Mouse (Mus musculus) neural tube, embryonic 13.5 days (tissue): ENCODE data around the gene Lsamp. TPM values are rescaled to one million over a fixed set of nuclear protein-coding genes. Genes with fewer than 3 reads are reported as not detected.

Source experiments
- ATAC-seq: fragments of 200-750 bp; cut with Nextera tagmentation; 2 replicates; pipeline ENCODE4 v1.8.0; 2017; ENCODE audit warnings: low read depth, mild to moderate bottlenecking, moderate TSS enrichment, moderate library complexity
- H3K27ac ChIP-seq: fragments of 300-500 bp; sonication (generic); replicated peaks from 2 replicates; pipeline ENCODE4 v1.5.1; 2015; ENCODE audit warnings: moderate library complexity, mild to moderate bottlenecking, inconsistent platforms
- H3K27me3 ChIP-seq: fragments of 300-500 bp; sonication (generic); 2 replicates; pipeline ENCODE4 v1.6.1; 2015; ENCODE audit warnings: mild to moderate bottlenecking, inconsistent platforms
- H3K36me3 ChIP-seq: fragments of 300-500 bp; sonication (generic); 2 replicates; pipeline ENCODE4 v1.6.1; 2015; ENCODE audit warnings: mild to moderate bottlenecking, inconsistent platforms
- H3K4me1 ChIP-seq: fragments of 300-500 bp; sonication (generic); replicated peaks from 2 replicates; pipeline ENCODE4 v1.6.1; 2015; ENCODE audit warnings: inconsistent platforms
- H3K4me2 ChIP-seq: fragments of 300-500 bp; sonication (generic); 2 replicates; pipeline ENCODE4 v1.6.1; 2015; ENCODE audit warnings: inconsistent platforms, mild to moderate bottlenecking, moderate library complexity
- H3K4me3 ChIP-seq: fragments of 300-500 bp; sonication (generic); 2 replicates; pipeline ENCODE4 v1.5.1; 2015; ENCODE audit warnings: mild to moderate bottlenecking, inconsistent platforms
- H3K9ac ChIP-seq: fragments of 300-500 bp; sonication (generic); 2 replicates; pipeline ENCODE4 v1.6.1; 2015; ENCODE audit warnings: moderate library complexity, mild to moderate bottlenecking, inconsistent platforms
- H3K9me3 ChIP-seq: fragments of 300-500 bp; sonication (generic); 2 replicates; pipeline ENCODE4 v1.6.1; 2016; ENCODE audit warnings: inconsistent platforms
- WGBS: fragments of 180-500 bp; shearing (Covaris S2); methylation state at CpG from one replicate; pipeline ENCODE4 v1.1.7; 2015; 5-methylcytosine and 5-hydroxymethylcytosine counted together
- polyA plus RNA-seq: library from polyadenylated mRNA; unstranded; fragments of >200 nt; fragmentation: Nextera tagmentation; extraction: Ambion mirVana; gene quantifications from 2 replicates; pipeline ENCODE4 v1.2.1, GENCODE M21; 2015

Gene Lsamp
- polyA plus RNA-seq, 1 experiment from 2014 or later: 56.5 TPM

GRCm38 (mm10) chr16:42032030-42032429, 2047.9 kb downstream of the Lsamp start:
- Histone ChIP-seq H3K4me1 (no peaks in the 10 kb centered on the region), H3K9me3 (no peaks in the 10 kb centered on the region), H3K4me3 (no peak overlapping the region), H3K27ac (no peak overlapping the region), H3K9ac (no peak overlapping the region), H3K27me3 (no peaks in the 10 kb centered on the region), H3K4me2 (no peak overlapping the region), H3K36me3 (no peaks in the 10 kb centered on the region)
- WGBS: 74% methylated on average over 2 of the region's 2 CpGs
- ATAC-seq: no peak

- Histone ChIP-seq H3K9me3 (no peaks in the 10 kb centered on the region), H3K4me3 (no peak overlapping the region), H3K27ac (no peak overlapping the region), H3K4me1 (no peaks in the 10 kb centered on the region), H3K36me3 (no peaks in the 10 kb centered on the region), H3K4me2 (no peak overlapping the region), H3K27me3 (no peaks in the 10 kb centered on the region), H3K9ac (no peak overlapping the region)
- 91% methylated on average over 2 of the region's 2 CpGs for whole genome bisulfite sequencing
- ATAC-seq: no peak
These were observed 2049.3 kb downstream of the Lsamp start for GRCm38 (mm10) chr16:42033449-42033848.

GRCm38 (mm10) chr16:42048138-42048537, 2064.0 kb downstream of the Lsamp start:
- H3K9me3 ChIP-seq: no peaks in the 10 kb centered on the region
- H3K9ac ChIP-seq: no peak overlapping the region
- H3K4me3 ChIP-seq: no peak overlapping the region
- ATAC-seq: no peak
- H3K4me2 ChIP-seq: no peak overlapping the region
- H3K27me3 ChIP-seq: no peaks in the 10 kb centered on the region
- H3K27ac ChIP-seq: no peak overlapping the region
- no peaks in the 10 kb centered on the region for H3K36me3 ChIP-seq
- no peaks in the 10 kb centered on the region for H3K4me1 ChIP-seq

- H3K4me2 ChIP-seq: no peak overlapping the region
- no peaks in the 10 kb centered on the region for H3K4me1 ChIP-seq
- 84% methylated on average over 3 of the region's 3 CpGs for WGBS
- H3K9ac ChIP-seq: no peak overlapping the region
- no peak overlapping the region for H3K4me3 ChIP-seq
- no peak for ATAC-seq
- H3K27ac ChIP-seq: no peak overlapping the region
- no peaks in the 10 kb centered on the region for H3K9me3 ChIP-seq
- H3K27me3 ChIP-seq: no peaks in the 10 kb centered on the region
- H3K36me3 ChIP-seq: no peaks in the 10 kb centered on the region
These were observed 2075.8 kb downstream of the Lsamp start for GRCm38 (mm10) chr16:42059927-42060326.

- Histone ChIP-seq H3K9ac (no peak overlapping the region), H3K4me3 (no peak overlapping the region), H3K9me3 (no peaks in the 10 kb centered on the region), H3K36me3 (no peaks in the 10 kb centered on the region), H3K4me2 (no peak overlapping the region), H3K27ac (no peak overlapping the region), H3K27me3 (no peaks in the 10 kb centered on the region), H3K4me1 (no peaks in the 10 kb centered on the region)
- no peak for ATAC-seq
- WGBS: 92% methylated on average over 3 of the region's 3 CpGs
These were observed 2090.2 kb downstream of the Lsamp start for GRCm38 (mm10) chr16:42074325-42074724.

- no peaks in the 10 kb centered on the region for H3K36me3 ChIP-seq
- no peaks in the 10 kb centered on the region for H3K9me3 ChIP-seq
- no peak overlapping the region for H3K9ac ChIP-seq
- no peak for ATAC-seq
- H3K4me2 ChIP-seq: no peak overlapping the region
- H3K27me3 ChIP-seq: no peaks in the 10 kb centered on the region
- no peak overlapping the region for H3K4me3 ChIP-seq
- 78% methylated on average over 4 of the region's 4 CpGs for WGBS
- H3K4me1 ChIP-seq: no peaks in the 10 kb centered on the region
- no peak overlapping the region for H3K27ac ChIP-seq
These were observed 2095.4 kb downstream of the Lsamp start for GRCm38 (mm10) chr16:42079573-42079972.

- H3K9me3 ChIP-seq: no peaks in the 10 kb centered on the region
- no peak for ATAC-seq
These were observed 2097.4 kb downstream of the Lsamp start for GRCm38 (mm10) chr16:42081611-42082010.

GRCm38 (mm10) chr16:42097510-42097909, 2113.3 kb downstream of the Lsamp start:
- peaks cover under 1% of the 10 kb centered on the region; the same call in 1 of the 2 replicates for H3K4me1 ChIP-seq

More at GRCm38 (mm10) chr16:42081611-42082010, 2097.4 kb downstream of the Lsamp start:
- H3K4me2 ChIP-seq: no peak overlapping the region
- no peaks in the 10 kb centered on the region for H3K4me1 ChIP-seq
- H3K27me3 ChIP-seq: no peaks in the 10 kb centered on the region
- no peak overlapping the region for H3K9ac ChIP-seq
- WGBS: 81% methylated on average over 2 of the region's 2 CpGs
- H3K36me3 ChIP-seq: no peaks in the 10 kb centered on the region
- no peak overlapping the region for H3K4me3 ChIP-seq
- no peak overlapping the region for H3K27ac ChIP-seq

GRCm38 (mm10) chr16:42102186-42102585, 2118.0 kb downstream of the Lsamp start:
- Histone ChIP-seq H3K36me3 (no peaks in the 10 kb centered on the region), H3K27ac (no peak overlapping the region), H3K9ac (no peak overlapping the region), H3K4me3 (no peak overlapping the region), H3K4me1 (peaks cover 8% of the 10 kb centered on the region), H3K27me3 (no peaks in the 10 kb centered on the region), H3K9me3 (no peaks in the 10 kb centered on the region), H3K4me2 (no peak overlapping the region)
- ATAC-seq: no peak
- WGBS: 70% methylated on average over 2 of the region's 2 CpGs

More at GRCm38 (mm10) chr16:42097510-42097909, 2113.3 kb downstream of the Lsamp start:
- no peak for ATAC-seq
- Histone ChIP-seq H3K4me3 (no peak overlapping the region), H3K27ac (no peak overlapping the region), H3K9me3 (no peaks in the 10 kb centered on the region), H3K36me3 (no peaks in the 10 kb centered on the region), H3K27me3 (no peaks in the 10 kb centered on the region), H3K9ac (no peak overlapping the region), H3K4me2 (no peak overlapping the region)
- 83% methylated on average over 1 of the region's 1 CpGs for WGBS

GRCm38 (mm10) chr16:42102635-42103034, 2118.5 kb downstream of the Lsamp start:
- H3K9me3 ChIP-seq: no peaks in the 10 kb centered on the region
- H3K4me1 ChIP-seq: peaks cover 8% of the 10 kb centered on the region
- no peak overlapping the region for H3K27ac ChIP-seq
- no peak overlapping the region for H3K4me2 ChIP-seq
- H3K9ac ChIP-seq: no peak overlapping the region
- no peaks in the 10 kb centered on the region for H3K36me3 ChIP-seq
- no peak for ATAC-seq
- H3K4me3 ChIP-seq: no peak overlapping the region
- 68% methylated on average over 8 of the region's 8 CpGs for WGBS
- no peaks in the 10 kb centered on the region for H3K27me3 ChIP-seq

- no peaks in the 10 kb centered on the region for H3K36me3 ChIP-seq
- no peak overlapping the region for H3K9ac ChIP-seq
- no peak overlapping the region for H3K4me2 ChIP-seq
- ATAC-seq: no peak
- H3K27ac ChIP-seq: no peak overlapping the region
- no peaks in the 10 kb centered on the region for H3K27me3 ChIP-seq
- no peaks in the 10 kb centered on the region for H3K9me3 ChIP-seq
- no peak overlapping the region for H3K4me3 ChIP-seq
- WGBS: 93% methylated on average over 1 of the region's 1 CpGs
- H3K4me1 ChIP-seq: no peaks in the 10 kb centered on the region
These were observed 2128.1 kb downstream of the Lsamp start for GRCm38 (mm10) chr16:42112251-42112650.

GRCm38 (mm10) chr16:42113246-42113645, 2129.1 kb downstream of the Lsamp start:
- H3K4me2 ChIP-seq: no peak overlapping the region
- no peak overlapping the region for H3K4me3 ChIP-seq
- no peak for ATAC-seq
- no peaks in the 10 kb centered on the region for H3K4me1 ChIP-seq
- H3K9ac ChIP-seq: no peak overlapping the region
- H3K36me3 ChIP-seq: no peaks in the 10 kb centered on the region
- H3K27me3 ChIP-seq: no peaks in the 10 kb centered on the region
- 90% methylated on average over 2 of the region's 2 CpGs for WGBS
- no peak overlapping the region for H3K27ac ChIP-seq
- no peaks in the 10 kb centered on the region for H3K9me3 ChIP-seq

GRCm38 (mm10) chr16:42121788-42122187, 2137.6 kb downstream of the Lsamp start:
- Histone ChIP-seq H3K9me3 (no peaks in the 10 kb centered on the region), H3K4me1 (peaks cover 12% of the 10 kb centered on the region), H3K4me2 (no peak overlapping the region), H3K9ac (no peak overlapping the region), H3K27ac (no peak overlapping the region), H3K27me3 (no peaks in the 10 kb centered on the region), H3K4me3 (no peak overlapping the region), H3K36me3 (no peaks in the 10 kb centered on the region)
- ATAC-seq: no peak
- WGBS: 88% methylated on average over 6 of the region's 6 CpGs
